Mouse (Mus musculus): Measurements from ENCODE around the gene H2-Eb1. TPM values are rescaled to one million over a fixed set of nuclear protein-coding genes. Genes with fewer than 3 reads are reported as not detected.

The H2-Eb1 gene
- total and polyA plus RNA-seq, 2 experiments from 2014 or later: 0.88 to 5.2 TPM

GRCm38 (mm10) chr17:34329807-34330206, 24.1 kb downstream of the H2-Eb1 start:
- ATAC-seq (ENCODE audit: low FRiP score): no peak

GRCm38 (mm10) chr17:34331200-34331599, 25.5 kb downstream of the H2-Eb1 start:
- Histone ChIP-seq H3K36me3 (ENCODE audit: insufficient read depth, low read length) (no peaks in the 10 kb centered on the region), H3K4me3 (ENCODE audit: low read depth, low read length) (no peak overlapping the region), H3K4me1 (ENCODE audit: insufficient read depth, low read length) (no peaks in the 10 kb centered on the region), H3K27me3 (ENCODE audit: insufficient read depth, low read length) (no peaks in the 10 kb centered on the region), H3K27ac (ENCODE audit: low read depth, low read length) (no peak overlapping the region), H3K4me2 (ENCODE audit: low read depth, low read length, poor library complexity, severe bottlenecking) (no peak overlapping the region), H3K9me3 (ENCODE audit: low read length) (no peaks in the 10 kb centered on the region), H3K9ac (replicated peaks; ENCODE audit: low read length, poor library complexity, severe bottlenecking) (no peak overlapping the region)
- 97% methylated on average over 1 of the region's 1 CpGs for WGBS
- ATAC-seq (ENCODE audit: low FRiP score): no peak
- TF ChIP-seq CTCF (IDR thresholded peaks at IDR 0.05): no peak
- DNase-seq (ENCODE audit: low spot score): no peak

More at GRCm38 (mm10) chr17:34329807-34330206, 24.1 kb downstream of the H2-Eb1 start:
- H3K9ac ChIP-seq (replicated peaks; ENCODE audit: low read length, poor library complexity, severe bottlenecking): no peak overlapping the region
- no peaks in the 10 kb centered on the region for H3K27me3 ChIP-seq (ENCODE audit: insufficient read depth, low read length)
- WGBS: 75% methylated on average over 2 of the region's 2 CpGs
- DNase-seq (ENCODE audit: low spot score): no peak
- H3K4me2 ChIP-seq (ENCODE audit: low read depth, low read length, poor library complexity, severe bottlenecking): no peak overlapping the region
- no peaks in the 10 kb centered on the region for H3K9me3 ChIP-seq (ENCODE audit: low read length)
- no peak overlapping the region for H3K27ac ChIP-seq (ENCODE audit: low read depth, low read length)
- H3K4me3 ChIP-seq (ENCODE audit: low read depth, low read length): no peak overlapping the region
- H3K36me3 ChIP-seq (ENCODE audit: insufficient read depth, low read length): no peaks in the 10 kb centered on the region
- no peaks in the 10 kb centered on the region for H3K4me1 ChIP-seq (ENCODE audit: insufficient read depth, low read length)
- no peak for TF ChIP-seq CTCF (IDR thresholded peaks at IDR 0.05)

- no peak overlapping the region for H3K4me2 ChIP-seq (ENCODE audit: low read depth, low read length, poor library complexity, severe bottlenecking)
- DNase-seq (ENCODE audit: low spot score): no peak
- no peak overlapping the region for H3K4me3 ChIP-seq (ENCODE audit: low read depth, low read length)
- 44% methylated on average over 3 of the region's 3 CpGs for WGBS
- H3K36me3 ChIP-seq (ENCODE audit: insufficient read depth, low read length): no peaks in the 10 kb centered on the region
- no peaks in the 10 kb centered on the region for H3K27me3 ChIP-seq (ENCODE audit: insufficient read depth, low read length)
- no peak for TF ChIP-seq CTCF (IDR thresholded peaks at IDR 0.05)
- no peak overlapping the region for H3K27ac ChIP-seq (ENCODE audit: low read depth, low read length)
- no peaks in the 10 kb centered on the region for H3K4me1 ChIP-seq (ENCODE audit: insufficient read depth, low read length)
- H3K9me3 ChIP-seq (ENCODE audit: low read length): no peaks in the 10 kb centered on the region
- no peak for ATAC-seq (ENCODE audit: low FRiP score)
- no peak overlapping the region for H3K9ac ChIP-seq (replicated peaks; ENCODE audit: low read length, poor library complexity, severe bottlenecking)
These were observed 35.1 kb downstream of the H2-Eb1 start for GRCm38 (mm10) chr17:34340619-34341402.

- Histone ChIP-seq H3K36me3 (ENCODE audit: insufficient read depth, low read length) (no peaks in the 10 kb centered on the region), H3K4me2 (ENCODE audit: low read depth, low read length, poor library complexity, severe bottlenecking) (no peak overlapping the region), H3K9ac (replicated peaks; ENCODE audit: low read length, poor library complexity, severe bottlenecking) (no peak overlapping the region), H3K27ac (ENCODE audit: low read depth, low read length) (no peak overlapping the region), H3K4me1 (ENCODE audit: insufficient read depth, low read length) (no peaks in the 10 kb centered on the region), H3K27me3 (ENCODE audit: insufficient read depth, low read length) (no peaks in the 10 kb centered on the region), H3K9me3 (ENCODE audit: low read length) (no peaks in the 10 kb centered on the region), H3K4me3 (ENCODE audit: low read depth, low read length) (no peak overlapping the region)
- ATAC-seq (ENCODE audit: low FRiP score) (no peak), DNase-seq (ENCODE audit: low spot score) (no peak)
- WGBS: 92% methylated on average over 4 of the region's 4 CpGs
- no peak for TF ChIP-seq CTCF (IDR thresholded peaks at IDR 0.05)
These were observed 39.2 kb downstream of the H2-Eb1 start for GRCm38 (mm10) chr17:34344882-34345281.

- ATAC-seq (ENCODE audit: low FRiP score) (no peak), DNase-seq (ENCODE audit: low spot score) (no peak)
- H3K27ac ChIP-seq (ENCODE audit: low read depth, low read length): no peak overlapping the region
- no peaks in the 10 kb centered on the region for H3K9me3 ChIP-seq (ENCODE audit: low read length)
- no peak overlapping the region for H3K9ac ChIP-seq (replicated peaks; ENCODE audit: low read length, poor library complexity, severe bottlenecking)
- H3K4me2 ChIP-seq (ENCODE audit: low read depth, low read length, poor library complexity, severe bottlenecking): no peak overlapping the region
- no peaks in the 10 kb centered on the region for H3K27me3 ChIP-seq (ENCODE audit: insufficient read depth, low read length)
- H3K4me1 ChIP-seq (ENCODE audit: insufficient read depth, low read length): no peaks in the 10 kb centered on the region
- no peaks in the 10 kb centered on the region for H3K36me3 ChIP-seq (ENCODE audit: insufficient read depth, low read length)
- no peak overlapping the region for H3K4me3 ChIP-seq (ENCODE audit: low read depth, low read length)
- TF ChIP-seq CTCF (IDR thresholded peaks at IDR 0.05): no peak
- 89% methylated on average over 7 of the region's 7 CpGs for WGBS
These were observed 39.8 kb downstream of the H2-Eb1 start for GRCm38 (mm10) chr17:34345486-34345885.

- H3K36me3 ChIP-seq (ENCODE audit: insufficient read depth, low read length): no peaks in the 10 kb centered on the region
- H3K27me3 ChIP-seq (ENCODE audit: insufficient read depth, low read length): no peaks in the 10 kb centered on the region
- H3K9ac ChIP-seq (replicated peaks; ENCODE audit: low read length, poor library complexity, severe bottlenecking): no peak overlapping the region
- no peak for TF ChIP-seq CTCF (IDR thresholded peaks at IDR 0.05)
- no peak overlapping the region for H3K27ac ChIP-seq (ENCODE audit: low read depth, low read length)
- ATAC-seq (ENCODE audit: low FRiP score) (no peak), DNase-seq (ENCODE audit: low spot score) (no peak)
- no peak overlapping the region for H3K4me3 ChIP-seq (ENCODE audit: low read depth, low read length)
- WGBS: 80% methylated on average over 3 of the region's 3 CpGs
- no peak overlapping the region for H3K4me2 ChIP-seq (ENCODE audit: low read depth, low read length, poor library complexity, severe bottlenecking)
- no peaks in the 10 kb centered on the region for H3K4me1 ChIP-seq (ENCODE audit: insufficient read depth, low read length)
- H3K9me3 ChIP-seq (ENCODE audit: low read length): no peaks in the 10 kb centered on the region
These were observed 40.4 kb downstream of the H2-Eb1 start for GRCm38 (mm10) chr17:34346041-34346440.
